Mouse (Mus musculus) cerebellum, adult 8-10 months (tissue): ENCODE results near the gene Ing4.

Experiments used
- DNase-seq: peaks from one replicate; pipeline ENCODE4 v3.0.0; 2022

Ing4 gene

GRCm38 (mm10) chr6:125039533-125040153 is at the start of gene Ing4:
TSS of gene Ing4 (plus strand) at chr6:125039760.
- peak; percentile 84 for DNase-seq

GRCm38 (mm10) chr6:124992241-124992640 is 47.3 kb upstream of the Ing4 start:
- no peak for DNase-seq

- no peak for DNase-seq
Measured at GRCm38 (mm10) chr6:124993365-124993764, 46.2 kb upstream of the Ing4 start.

- DNase-seq: no peak
Measured at GRCm38 (mm10) chr6:124993876-124994275, 45.7 kb upstream of the Ing4 start.

GRCm38 (mm10) chr6:124995246-124995645 is 44.3 kb upstream of the Ing4 start:
- DNase-seq: no peak

GRCm38 (mm10) chr6:124995831-124996403 is 43.6 kb upstream of the Ing4 start:
- no peak for DNase-seq

- DNase-seq: peak; percentile 84
Measured at GRCm38 (mm10) chr6:124996551-124997501, 42.7 kb upstream of the Ing4 start, which contains the start of gene Pianp. TSS of gene Pianp (plus strand) at chr6:124996694.

- DNase-seq: no peak
Measured at GRCm38 (mm10) chr6:124998066-124998465, 41.5 kb upstream of the Ing4 start.

- DNase-seq: no peak
Measured at GRCm38 (mm10) chr6:124999091-124999490, 40.5 kb upstream of the Ing4 start.

GRCm38 (mm10) chr6:124999546-124999945 is 40.0 kb upstream of the Ing4 start:
- DNase-seq: no peak

- DNase-seq: no peak
Measured at GRCm38 (mm10) chr6:125003706-125004105, 35.9 kb upstream of the Ing4 start.

GRCm38 (mm10) chr6:125005086-125005485 is 34.5 kb upstream of the Ing4 start:
- no peak for DNase-seq

GRCm38 (mm10) chr6:125008060-125008459 is 31.5 kb upstream of the Ing4 start:
- DNase-seq: no peak

GRCm38 (mm10) chr6:125008586-125009128 is 30.9 kb upstream of the Ing4 start:
- DNase-seq: peak; percentile 96

GRCm38 (mm10) chr6:125009129-125009180 is 30.6 kb upstream of the Ing4 start, which contains the start of gene Zfp384:
TSS of gene Zfp384 (plus strand) at chr6:125009145.
- DNase-seq: no peak

GRCm38 (mm10) chr6:125009181-125010073 is 30.1 kb upstream of the Ing4 start:
- peak; percentile 69 for DNase-seq

- DNase-seq: no peak
Measured at GRCm38 (mm10) chr6:125017682-125018081, 21.9 kb upstream of the Ing4 start.

- peak; percentile 36 for DNase-seq
Measured at GRCm38 (mm10) chr6:125030532-125030931, 9.0 kb upstream of the Ing4 start.

- DNase-seq: no peak
Measured at GRCm38 (mm10) chr6:125031604-125032003, 8.0 kb upstream of the Ing4 start.

GRCm38 (mm10) chr6:125038666-125039065 is 894 bp upstream of the Ing4 start:
- no peak for DNase-seq

GRCm38 (mm10) chr6:125039131-125039530 is 429 bp upstream of the Ing4 start:
- no peak for DNase-seq

- DNase-seq: no peak
Measured at GRCm38 (mm10) chr6:125040221-125040620, 661 bp downstream of the Ing4 start.

GRCm38 (mm10) chr6:125041047-125041446 is 1.5 kb downstream of the Ing4 start:
- no peak for DNase-seq
